Mouse (Mus musculus) cerebellum, adult 11-12 months (tissue): ENCODE measurements at regions not wholly inside any gene's neighbourhood (a gene's known extent, or its start where the extent isn't known, plus 50 kb on each side); places are given as distances from the start of the nearest gene placed in this dataset.
"Not testable (repeated sequence)": the region's sequence is repeated elsewhere in the genome, so short reads cannot be mapped to it uniquely, and the experiment has no call there.

ENCODE experiments used
- DNase-seq: peaks from one replicate; pipeline ENCODE4 v3.0.0; 2022

DNA sequence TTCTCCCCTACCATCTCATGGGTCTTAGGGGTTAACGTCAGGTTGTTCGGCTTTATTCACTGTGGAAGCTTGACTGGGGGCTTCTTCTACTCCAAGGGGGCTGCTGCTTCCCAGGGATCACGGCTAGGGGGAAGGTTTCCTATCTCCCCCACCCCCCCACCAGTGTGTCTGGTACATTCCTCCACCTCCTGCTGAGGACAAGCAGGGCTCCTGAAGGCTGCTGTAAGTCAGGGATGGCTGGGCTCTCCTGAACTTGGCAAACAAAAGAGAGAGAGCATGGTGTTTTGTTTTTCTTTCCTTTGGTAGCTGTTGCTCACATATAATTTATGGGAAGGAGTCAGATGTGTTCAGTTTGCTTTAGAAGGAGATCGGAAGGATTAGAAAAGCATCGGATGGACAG, 54.7 kb upstream of the Commd3 start:
- DNase-seq: no peak

DNA sequence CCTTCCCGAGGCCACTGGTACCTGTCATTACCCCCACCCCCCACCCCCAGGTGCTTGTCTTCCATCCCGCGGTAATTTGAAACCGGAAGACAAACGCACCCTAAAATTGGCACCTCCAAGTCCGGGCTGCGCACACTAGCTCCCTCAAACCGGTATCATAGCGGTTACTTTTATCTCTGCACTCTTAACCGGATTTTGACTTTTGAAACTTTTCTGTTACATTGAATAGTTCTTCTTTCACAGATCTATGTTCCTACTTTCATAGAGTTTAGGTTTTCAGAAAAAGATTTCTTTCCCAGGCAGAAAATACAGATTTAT, 62.4 kb upstream of the Commd3 start:
- no peak for DNase-seq

DNA sequence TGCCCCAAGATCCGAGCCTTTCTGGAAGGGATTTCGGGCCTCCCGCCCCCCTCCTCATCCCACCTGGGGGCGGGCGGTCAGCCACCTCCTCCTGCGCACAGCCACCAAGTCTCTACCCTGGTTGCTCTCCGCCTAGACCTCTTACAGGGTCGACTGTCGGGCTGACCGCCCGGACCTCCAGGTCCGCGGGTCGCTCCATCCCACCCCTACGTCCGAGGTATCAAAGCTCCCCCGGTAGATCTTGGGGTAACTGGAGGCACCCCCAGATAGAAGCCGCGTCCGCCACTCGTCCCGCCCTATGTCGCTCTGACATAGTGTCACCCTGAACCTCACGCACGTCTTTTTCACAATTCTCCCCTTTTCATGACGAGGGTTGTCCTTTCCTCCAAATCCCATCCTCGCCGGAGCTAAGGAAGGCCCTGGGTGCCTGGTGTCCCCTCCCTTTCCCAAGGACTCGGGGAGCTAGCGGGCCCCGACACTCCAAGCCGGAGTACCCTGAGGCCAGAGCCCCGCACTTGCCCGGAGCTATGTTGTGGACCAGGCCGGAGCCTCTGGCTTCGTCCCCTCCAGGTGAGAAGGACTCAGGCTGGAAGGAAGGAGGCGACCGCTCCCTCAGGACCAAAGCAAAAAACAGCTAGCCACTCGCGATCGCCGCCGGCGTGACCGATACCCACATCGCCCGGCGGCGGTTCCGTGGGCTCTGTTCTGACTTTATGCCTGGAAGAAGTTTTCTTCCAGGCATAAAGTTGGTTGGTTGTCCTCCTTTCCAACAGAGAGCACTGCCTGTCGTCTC, 62.9 kb upstream of the Commd3 start:
- DNase-seq: peak; percentile 63

DNA sequence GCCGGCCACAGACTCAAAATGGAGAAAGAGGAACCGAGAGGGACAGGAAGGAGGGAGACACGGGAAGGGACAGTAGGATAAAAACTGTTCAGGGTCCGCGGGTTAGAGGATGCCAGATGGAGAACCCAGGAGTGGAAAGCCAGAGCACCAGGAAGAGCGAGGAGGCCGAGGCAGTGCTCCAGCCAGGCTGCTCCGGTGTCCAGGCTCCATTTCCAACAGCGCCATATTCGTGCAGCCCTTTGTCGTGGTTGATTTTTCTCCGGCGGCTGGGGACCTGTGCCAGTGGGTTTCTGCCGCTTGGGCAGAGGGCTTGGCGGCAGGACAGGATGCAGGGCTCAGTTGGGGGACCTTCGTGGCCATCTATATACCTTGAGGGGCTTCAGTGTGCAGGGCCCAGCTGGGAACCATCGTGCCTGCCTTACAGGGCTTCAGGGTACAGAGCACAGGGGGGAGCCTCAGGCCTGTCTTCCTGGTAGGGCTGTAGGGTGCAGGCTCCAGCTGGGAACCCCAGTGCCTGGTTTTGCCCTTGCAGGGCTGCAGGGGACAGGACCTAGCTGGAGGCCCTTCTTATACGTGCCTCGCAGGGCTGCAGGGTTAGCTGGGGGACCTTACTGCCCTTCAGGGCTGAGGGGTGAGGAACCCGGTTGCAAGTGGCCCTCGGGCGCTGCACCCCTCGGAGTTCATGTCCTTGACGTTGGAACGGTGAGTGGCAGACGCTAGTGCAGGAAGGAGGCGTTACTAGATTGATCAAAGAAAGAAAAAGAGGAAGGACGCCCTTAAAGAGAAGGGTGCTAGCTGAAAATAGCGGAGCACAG, 63.7 kb upstream of the Commd3 start:
- peak; percentile 66 for DNase-seq

DNA sequence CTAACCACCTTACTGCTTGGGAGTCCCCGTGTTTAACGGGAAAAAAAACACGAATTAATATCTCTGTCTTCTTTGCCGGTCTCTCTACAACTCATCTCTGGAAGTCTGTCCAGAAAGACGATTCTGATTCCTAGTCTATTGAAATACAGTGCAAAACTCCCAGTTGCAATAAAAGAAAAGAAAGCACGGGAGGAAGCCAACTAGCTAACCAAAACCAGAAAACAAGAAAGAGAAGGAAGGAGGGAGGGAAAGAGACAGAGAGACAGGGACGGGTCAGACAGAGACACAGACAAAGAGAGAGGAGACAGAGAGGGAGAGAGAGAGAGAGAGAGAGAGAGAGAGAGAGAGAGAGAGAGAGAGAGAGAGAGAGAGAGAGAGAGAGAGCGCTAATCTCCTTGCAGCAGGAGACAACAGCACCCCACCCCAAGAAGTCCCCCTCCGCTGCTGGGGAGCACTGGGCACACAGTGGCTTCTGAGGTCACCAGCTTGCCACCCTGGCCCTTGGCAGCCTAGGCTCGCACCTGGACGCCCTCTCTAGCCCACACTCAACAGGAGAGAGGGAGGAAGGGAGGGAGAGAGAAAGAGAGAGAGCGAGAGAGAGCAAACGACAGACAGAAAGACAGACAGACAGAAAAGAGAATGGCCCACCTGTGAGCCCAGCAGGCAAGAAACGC, 64.5 kb upstream of the Commd3 start:
- DNase-seq: peak; percentile 54

DNA sequence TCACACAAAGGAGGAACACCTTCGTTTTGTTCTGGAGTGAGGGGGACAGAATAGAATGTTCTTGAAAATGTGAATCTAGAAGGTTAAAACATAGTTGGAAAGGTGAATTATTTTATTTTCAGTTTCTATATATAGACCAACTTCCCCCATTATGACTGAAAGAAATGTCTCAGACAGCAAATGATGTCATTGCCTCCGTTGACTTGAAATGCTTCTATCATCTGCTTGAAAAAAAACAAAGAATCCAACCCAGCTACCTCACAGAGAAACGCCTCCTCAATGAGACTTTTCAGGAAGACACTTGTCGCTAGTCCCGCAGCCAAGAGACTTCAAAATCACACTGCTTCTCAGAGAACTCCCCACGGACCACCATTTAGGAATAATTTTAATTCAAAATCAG, 65.1 kb upstream of the Commd3 start:
- no peak for DNase-seq

DNA sequence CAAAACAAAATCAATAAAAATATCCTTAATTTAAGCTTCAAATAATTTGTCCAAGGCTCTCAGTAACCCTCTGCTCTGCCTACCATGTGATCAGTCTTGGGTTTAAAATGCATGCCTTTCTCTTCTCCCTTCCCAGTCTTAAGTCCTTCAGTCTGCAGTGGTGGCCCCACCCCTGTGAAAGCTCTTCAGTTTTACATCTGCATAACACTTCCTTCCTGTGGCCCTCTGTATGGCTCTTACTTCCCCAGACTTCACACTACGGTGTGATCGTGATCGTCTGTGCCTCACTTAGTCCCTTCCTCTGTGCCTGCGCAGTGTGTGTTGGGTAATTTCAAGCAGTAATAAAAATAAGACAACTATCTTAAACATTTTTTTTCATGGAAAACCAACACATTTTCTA, 80.0 kb upstream of the Commd3 start:
- no peak for DNase-seq

DNA sequence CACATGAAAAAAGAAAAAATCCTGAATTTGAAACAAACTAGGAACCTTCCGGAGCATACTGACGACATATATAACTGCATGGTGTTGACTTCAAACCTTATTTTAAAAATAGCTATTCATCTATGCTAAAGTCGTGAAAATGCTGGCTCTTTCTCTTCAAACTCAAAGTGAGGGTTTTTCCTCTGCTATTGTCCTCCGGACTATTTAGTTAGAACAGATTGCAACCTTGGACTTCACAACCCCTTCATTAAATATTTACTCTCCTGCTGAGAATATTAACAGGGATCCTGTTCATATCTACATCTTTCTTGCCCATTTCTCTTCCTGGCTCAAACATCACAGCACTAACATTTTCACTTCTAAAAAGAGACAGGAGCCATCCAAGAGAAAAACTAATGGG, 84.0 kb upstream of the Commd3 start:
- no peak for DNase-seq

DNA sequence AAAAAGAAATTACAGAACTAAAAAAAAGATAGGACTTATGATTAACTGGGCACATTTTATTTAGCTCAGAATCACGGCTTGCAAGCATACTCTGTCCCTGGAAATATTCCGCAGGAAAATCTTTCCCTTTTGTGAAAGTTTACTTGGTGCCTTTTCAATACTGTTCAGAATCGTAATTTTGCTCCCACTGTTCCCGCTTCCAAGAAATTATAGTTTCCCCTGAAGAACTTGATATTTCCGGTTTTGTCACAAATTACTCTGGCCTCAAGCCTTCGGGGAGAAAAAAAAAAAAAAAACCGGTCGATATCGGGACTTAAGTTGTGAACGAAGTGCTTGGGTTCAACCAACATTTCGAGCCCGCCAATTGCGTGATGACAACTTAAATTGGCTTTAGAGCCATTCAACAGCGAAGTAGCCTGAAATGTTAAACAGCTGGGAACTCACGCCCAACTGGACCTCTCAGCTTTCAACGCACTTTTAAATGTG, 84.4 kb upstream of the Commd3 start:
- no peak for DNase-seq

DNA sequence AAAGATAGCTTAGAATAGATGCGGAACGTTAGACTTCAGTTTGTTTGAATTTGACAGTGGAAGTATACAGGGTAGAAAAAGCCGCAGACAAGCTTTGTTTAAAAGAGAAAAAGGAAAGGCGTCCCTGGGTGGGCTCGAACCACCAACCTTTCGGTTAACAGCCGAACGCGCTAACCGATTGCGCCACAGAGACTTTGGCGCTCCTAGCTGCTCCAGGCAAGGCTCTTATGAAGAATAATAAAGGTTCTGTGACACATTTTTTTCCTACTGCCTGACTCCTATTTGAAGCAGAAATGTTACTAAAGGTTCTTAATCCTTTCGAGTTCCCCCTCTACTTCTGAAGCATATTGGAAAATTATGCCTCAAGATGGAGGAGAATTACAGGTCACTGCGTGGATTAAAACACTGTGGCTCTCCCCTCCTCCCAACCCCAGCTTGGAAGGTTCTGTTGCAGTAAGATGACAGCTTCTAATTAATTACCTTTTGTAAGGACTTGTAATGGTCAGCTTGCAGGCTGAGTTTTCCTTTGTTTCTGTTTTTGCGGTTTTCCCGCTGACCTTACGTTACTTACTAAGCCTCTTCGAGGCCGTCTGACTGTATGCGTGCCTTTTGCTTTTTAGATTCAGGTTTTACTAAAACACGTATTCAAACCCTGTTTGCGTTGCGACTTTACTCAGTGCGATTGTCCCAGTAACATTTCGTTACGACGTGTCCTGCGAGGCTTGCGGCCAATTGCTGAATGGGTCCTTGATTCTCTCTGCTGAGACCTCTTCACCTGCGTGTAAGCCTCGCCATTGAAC, 85.1 kb upstream of the Commd3 start:
- DNase-seq: peak; percentile 78

DNA sequence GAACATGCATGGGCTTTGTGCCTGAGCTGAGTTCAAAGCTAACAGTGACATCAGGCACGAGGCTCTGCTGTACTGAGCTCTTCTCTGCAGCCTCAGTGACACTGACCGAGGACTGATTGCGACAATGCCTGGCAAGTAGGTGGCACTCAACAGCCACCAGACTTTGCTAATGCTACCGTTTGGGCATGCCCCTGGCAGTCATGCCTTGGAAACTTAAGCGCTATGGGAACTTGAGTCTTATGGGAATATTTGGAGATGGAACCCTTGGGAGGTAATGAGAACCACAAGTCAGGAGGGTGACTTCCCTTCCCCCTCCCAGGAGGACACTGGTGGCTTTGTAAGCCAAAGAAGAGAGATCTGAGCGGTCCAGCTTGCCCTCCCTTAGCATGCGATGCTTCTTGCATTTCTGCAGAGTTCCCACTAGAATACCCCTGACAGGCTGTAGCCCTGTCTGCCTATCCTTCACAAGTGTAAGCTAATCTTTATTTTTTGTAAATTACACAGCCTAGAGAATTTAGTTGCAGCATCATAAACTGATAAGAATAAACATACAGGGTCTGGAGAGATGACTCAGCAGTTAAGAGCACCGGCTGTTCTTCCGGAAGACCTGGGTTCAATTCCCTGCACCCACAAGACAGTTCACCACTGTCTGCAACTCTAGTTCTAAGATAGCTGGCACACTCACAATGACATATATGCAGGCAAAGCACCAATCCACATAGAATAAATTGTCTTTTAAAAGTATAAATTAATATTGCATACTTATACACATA, 86.4 kb upstream of the Commd3 start:
- DNase-seq: peak; percentile 21

DNA sequence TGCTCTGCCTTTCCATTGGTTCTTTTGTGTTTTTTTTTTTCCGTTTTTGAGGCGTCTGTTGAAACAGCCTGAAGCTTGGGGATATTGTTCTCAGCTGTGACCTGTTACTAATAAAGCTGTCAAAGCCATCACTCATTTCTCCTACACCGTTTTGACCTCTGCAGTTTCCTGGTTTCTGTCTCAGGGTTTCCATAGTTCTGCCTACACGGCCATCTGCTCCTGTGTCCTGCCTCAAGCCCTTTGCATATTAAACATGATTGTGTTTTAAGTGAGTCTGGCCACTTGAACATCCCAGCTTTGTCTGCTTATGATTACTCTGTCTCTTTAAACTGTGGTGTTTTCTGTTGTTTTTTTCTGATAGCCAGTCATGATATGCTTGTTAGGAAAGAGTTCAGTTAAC, 114.1 kb upstream of the Commd3 start:
- no peak for DNase-seq

DNA sequence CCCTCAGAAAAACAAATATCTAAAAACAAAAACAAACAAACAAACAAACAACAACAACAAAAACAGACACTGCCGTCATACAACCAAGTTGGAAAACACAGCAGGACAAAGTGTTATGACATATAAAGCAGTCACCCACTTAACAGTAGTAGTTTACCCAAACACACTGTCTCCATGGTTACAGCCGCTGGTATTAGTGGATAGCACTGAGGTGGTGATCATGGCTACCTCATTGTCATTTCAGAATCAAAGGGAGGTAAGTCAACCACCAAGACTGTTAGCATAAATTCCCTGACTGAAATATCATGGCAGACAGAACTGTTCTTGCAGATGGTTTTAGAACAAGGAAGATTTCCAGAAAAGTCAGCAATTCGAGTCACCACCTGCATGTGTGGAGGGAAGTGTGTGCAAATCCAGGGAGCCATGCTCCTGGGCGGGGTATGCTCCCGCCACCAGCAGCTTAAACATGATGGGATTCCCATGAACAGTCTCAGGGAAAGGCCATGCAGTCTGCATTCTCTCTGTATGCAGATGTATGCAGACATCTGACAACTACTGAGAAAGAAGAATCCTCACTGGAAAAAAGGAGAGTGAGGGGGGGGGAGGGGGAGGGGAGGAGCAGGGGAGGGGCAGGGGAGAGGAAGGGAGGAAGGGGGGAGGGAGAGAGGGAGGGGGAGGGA, 124.1 kb upstream of the Commd3 start:
- DNase-seq: no peak

DNA sequence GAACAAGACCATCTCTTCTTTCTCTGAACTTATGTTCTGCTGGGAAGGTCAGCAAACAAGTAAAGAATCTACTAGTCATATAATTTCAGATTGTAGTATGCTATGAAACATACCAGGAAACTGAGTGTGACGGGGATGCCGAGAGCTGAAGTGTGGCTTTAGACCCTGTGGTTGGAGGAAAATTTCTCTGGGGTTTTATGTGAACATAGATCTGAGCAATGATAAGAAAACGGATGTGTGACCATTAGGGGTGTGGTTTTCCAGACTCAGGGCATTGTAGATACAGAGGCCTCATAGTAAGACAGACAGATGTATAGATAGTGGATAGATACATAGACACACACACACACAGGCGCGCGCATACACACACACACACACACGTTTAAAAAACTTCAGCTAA, 131.8 kb upstream of the Dnajc1 start:
- DNase-seq: no peak

DNA sequence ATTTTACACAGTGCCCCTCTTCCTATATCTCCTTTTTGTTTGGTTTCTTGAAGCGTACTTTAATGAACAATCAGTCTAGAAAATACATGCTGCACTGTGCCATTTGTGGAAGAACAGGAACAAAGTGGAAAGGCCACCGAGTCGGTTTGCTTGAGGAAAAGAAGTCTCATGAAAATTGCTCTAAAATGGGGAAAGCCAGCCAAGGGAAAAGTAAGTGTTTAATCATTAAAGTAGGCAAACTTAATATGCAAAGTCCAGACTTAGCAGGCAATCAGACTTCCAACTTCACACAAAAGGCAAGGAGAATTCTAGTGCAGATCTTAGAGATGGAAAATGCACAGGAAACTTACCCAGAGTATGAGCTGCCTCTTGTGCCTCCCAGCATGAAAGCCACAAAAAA, 131.3 kb upstream of the Dnajc1 start:
- no peak for DNase-seq

DNA sequence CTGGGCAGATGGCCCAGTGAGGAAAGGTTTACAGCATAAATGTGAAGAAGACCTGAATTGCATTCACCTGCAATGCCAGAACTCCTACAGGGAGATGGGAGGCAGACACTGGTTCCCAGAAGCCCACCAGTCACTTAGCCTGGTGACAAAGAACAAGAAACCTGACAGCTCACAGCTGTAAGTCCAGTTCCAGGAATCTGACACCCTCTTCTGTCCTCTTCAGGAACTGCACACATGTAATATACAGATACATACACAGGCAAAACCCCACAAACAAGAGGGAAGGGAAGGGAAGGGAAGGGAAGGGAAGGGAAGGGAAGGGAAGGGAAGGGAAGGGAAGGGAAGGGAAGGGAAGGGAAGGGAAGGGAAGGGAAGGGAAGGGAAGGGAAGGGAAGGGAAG, 120.8 kb upstream of the Dnajc1 start:
- no peak for DNase-seq

DNA sequence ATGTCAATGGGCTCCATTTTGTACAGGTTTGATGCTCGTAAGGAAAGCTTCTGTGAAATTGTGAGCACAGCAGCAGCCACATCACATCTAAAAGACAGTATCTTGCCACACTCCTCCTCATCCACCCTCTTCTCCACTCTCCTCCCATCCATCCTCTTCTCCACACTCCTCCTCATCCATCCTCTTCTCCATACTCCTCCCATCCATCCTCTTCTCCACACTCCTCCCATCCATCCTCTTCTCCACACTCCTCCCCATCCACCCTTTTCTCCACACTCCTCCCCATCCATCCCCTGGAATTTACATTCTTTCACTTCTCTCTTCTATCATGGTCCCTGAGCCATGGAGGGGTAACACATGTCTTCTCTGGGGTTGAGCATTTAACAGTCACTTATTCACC, 116.7 kb upstream of the Dnajc1 start:
- no peak for DNase-seq

DNA sequence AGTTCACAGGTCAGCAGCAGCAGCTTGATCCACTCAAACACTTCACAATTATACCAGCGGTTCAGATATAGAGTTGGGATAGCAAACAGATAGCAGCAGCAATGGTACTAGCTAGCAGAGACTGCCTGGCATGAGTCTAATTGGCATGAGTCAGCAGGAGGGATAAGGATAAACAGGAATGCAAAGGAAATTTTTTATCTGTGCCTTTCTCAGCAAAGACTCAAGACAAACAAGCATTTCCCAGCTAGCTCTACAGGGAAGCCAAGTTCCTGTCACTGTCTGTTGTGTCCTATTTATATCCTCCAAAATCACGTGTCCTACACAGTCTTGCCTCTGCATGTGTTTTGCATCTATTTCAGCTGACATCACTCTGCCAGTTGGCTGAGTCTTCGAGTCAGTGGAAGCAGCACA, 80.7 kb upstream of the Dnajc1 start:
- no peak for DNase-seq

DNA sequence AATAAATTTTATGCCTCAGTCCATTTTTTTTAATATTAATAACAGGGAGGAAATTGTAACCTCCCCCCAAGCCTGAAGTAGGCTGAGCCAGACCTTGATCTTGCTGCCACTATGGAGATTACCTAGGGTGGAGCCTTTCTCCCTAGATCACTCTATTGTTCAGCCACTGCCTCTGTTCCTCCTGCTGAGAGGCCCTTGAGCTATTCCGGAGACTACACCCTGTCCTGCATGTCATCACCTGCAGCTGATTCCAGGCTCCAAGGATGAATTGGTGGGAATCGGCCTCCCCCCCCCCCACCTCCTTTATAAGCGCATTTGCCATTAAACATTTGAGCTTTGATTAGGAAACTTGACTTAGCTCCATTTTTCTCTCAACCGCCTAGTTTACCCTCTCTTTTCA, 68.3 kb upstream of the Dnajc1 start:
- no peak for DNase-seq

DNA sequence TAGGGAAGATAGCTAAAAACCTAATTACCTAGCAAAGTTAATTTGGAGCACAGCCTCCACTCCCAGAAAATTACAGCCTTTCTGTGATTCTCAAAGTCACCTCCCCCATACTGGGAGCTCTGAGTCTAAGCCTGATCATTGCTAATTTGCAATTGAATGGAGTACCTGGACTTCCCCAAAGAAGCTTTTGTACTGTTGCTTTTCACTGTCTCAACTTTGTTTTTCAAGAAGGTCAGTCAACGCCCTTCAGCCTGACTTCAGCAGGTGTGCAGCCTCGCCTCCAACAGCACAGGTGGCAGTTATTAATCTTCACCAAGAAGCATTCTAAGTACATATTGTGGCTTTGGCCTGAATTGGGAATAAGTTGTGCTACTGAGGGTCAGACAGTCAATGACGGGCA, 67.7 kb upstream of the Dnajc1 start:
- not testable (repeated sequence) for DNase-seq

DNA sequence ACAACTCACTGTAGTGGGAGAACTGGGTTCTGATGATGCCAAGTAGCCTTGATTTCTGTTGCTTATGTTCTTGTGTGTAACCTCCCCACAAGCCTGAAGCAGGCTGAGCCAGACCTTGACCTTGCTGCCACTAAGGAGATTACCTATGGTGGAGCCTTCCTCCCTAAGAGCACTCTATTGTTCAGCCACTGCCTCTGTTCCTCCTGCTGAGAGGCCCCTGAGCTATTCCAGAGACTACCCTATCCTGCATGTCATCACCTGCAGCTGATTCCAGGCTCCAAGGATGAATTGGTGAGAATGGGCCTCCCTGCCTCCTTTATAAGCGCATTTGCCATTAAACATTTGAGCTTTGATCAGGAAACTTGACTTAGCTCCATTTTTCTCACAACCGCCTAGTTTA, 60.8 kb upstream of the Dnajc1 start:
- not testable (repeated sequence) for DNase-seq

DNA sequence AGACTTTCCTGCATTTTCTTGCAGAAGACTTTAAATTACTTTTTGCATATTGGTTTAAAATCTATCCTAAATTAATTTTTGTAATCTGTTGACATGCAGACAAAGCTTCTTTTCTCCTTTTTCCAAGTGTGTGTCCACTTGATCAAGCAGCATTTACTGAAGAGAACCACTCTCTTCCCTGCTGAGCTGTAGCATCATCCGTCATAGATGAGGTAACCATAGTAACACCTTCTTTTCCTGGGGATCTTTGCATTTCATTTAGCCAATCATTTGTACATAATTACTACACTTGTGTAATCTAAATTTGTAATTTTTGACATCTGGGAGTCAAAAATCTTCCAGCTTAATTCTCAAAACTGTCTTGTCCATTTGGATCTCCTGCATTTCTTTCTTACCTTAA, 53.2 kb upstream of the Dnajc1 start:
- no peak for DNase-seq
